Mouse (Mus musculus): ENCODE measurements around the gene Awat1.
A peak's percentile ranks its signal among the peaks of the same experiment; 100 is the strongest.

The Awat1 gene

GRCm38 (mm10) chrX:100571951-100572350, at the start of gene Awat1:
Gene Awat1 (plus strand): TSS chrX:100572251.
- DNase-seq: no peak

- DNase-seq: no peak
Measured at GRCm38 (mm10) chrX:100524471-100524870, 47.6 kb upstream of the Awat1 start, which contains the start of gene Dgat2l6. Gene Dgat2l6 (plus strand): TSS chrX:100524838.

GRCm38 (mm10) chrX:100556026-100556425, 16.0 kb upstream of the Awat1 start:
- DNase-seq: no peak

GRCm38 (mm10) chrX:100565696-100566095, 6.4 kb upstream of the Awat1 start:
- DNase-seq: no peak

DNA sequence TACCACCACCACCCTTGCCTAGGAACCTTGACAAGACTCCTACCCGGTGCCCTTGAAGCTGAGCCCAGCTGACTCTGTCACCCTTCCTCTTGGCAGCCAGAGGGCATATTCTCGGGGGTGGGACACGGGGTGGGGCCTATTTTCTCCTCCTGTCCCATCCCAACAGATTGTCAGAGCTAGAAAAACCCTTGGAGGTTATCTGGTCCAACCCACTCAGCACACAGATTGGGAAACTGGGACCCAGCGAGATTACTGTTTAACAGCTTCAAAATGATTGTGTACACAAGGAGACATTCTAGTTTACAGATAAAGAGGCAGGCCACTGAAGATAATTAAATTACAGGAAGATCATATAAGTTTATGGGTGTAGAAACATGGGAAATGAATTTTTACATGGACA, 22.7 kb downstream of the Awat1 start, which contains the start of gene P2ry4:
Gene P2ry4, minus strand, starts transcription at position 79 of the 400 bp plus-strand sequence.
- DNase-seq: no peak

DNA sequence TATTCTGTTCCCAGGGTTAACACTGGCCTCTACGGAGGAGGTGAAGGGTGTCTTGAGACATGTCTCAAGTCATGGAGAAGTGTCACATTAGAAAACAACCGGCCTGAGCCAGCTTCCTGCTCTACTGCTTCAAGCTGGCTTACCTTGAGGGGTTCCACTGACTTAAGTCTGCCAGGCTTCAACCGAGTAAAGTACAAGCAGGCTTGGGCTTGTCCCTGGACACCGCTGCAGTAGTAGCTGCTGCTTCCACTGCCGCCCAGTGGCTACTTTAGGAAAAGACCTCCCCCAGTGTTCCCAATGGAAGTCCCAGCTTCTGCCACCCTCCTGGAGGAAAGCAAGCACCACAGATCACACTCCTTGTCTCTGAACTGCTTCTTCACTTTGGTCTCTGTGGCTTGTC, 25.4 kb downstream of the Awat1 start:
- DNase-seq: peak; percentile 62 to 70

DNA sequence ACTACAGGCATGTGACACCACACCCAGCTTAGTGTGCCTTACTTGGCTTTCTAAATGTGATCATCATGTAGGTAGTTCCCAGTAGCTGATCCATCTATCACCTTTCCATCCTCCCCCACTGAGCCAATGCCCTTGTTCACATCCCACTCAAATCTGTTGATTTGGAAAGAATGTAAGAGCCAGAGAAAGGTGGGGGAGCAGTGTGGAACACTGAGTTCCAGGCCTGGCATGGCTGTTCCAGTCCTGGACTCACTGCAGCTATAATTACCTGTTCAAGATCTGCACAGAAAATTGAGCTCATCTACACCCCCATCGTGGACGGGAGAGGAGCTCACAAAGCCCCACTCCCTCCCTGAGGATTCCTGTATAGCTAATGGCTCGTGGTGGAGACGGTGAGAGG, 27.7 kb downstream of the Awat1 start:
- DNase-seq: no peak

GRCm38 (mm10) chrX:100605314-100605713, 33.3 kb downstream of the Awat1 start, which contains the start of gene Arr3:
Gene Arr3 (plus strand): TSS chrX:100605497.
- DNase-seq: no peak

DNA sequence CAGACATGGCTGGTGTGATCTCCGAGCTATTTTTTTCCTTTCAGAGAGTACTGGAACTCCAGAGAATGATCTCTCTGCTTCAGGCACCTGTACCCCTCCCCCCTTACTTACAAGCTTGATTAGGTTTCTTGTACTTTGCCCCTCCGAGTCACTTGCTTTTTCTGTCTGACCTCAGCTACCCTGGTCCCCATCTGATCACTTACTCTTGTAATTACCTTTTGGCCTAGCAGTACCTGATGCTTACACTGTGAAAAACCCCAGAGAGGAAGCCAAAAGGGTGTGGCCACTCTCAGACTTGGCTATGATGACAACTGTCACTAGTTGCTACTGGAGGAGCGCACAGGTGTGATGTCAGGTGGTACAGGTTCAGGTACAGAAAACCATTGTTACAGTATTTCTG, 46.4 kb downstream of the Awat1 start:
- no peak for DNase-seq

GRCm38 (mm10) chrX:100621366-100621765, 49.3 kb downstream of the Awat1 start:
- peak in 1 of 2 experiments; percentile 14 for DNase-seq

GRCm38 (mm10) chrX:100624242-100624641, 52.2 kb downstream of the Awat1 start:
- DNase-seq: no peak

DNA sequence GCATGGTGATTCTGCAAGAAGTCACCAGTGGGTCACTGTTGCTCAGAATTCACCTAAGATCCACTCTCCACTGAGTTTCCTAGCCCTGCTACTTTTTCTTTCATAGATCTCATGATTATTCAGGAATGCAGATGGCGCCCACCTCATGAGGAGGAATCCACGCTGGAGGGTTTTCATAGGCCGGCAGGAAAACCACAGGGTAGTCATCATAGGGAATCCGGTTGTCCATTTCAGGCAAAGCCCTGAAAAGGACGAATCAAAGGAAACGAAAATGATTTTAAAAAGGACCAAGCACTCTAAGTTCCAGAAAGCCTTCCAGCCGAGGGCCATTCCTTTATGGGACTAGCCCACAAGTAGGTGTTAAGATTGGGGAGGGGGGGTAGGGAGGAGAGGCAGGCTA, 53.1 kb downstream of the Awat1 start:
- peak in 1 of 2 experiments; percentile 8 for DNase-seq

DNA sequence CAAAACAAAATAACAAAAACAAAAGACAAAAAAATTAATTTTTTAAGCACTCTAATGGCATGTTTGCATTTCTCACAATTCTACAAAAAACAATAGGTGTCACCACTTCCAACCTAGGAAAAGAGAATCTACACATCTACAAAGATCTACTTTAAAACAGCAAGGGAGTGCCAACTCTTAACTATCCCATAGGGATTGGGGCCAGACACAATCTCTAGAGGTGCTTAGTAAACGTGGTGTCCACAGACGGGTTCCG, 53.4 kb downstream of the Awat1 start, which contains the start of gene Kif4:
Gene Kif4, plus strand, starts transcription at position 192 of the 256 bp plus-strand sequence.
- DNase-seq: no peak

GRCm38 (mm10) chrX:100625802-100626793, 54.0 kb downstream of the Awat1 start, which contains the start of gene Pdzd11:
Gene Pdzd11 (minus strand): TSS chrX:100626568.
- peak; percentile 89 to 94 for DNase-seq
